Mouse (Mus musculus) myocyte (in vitro differentiated cells): ENCODE measurements around the gene Cfap73. TPM values are rescaled to one million over a fixed set of nuclear protein-coding genes. Genes with fewer than 3 reads are reported as not detected.
A peak's percentile ranks its signal among the peaks of the same experiment; 100 is the strongest.

Experiments used
- H3K27me3 ChIP-seq: one replicate; pipeline ENCODE4 v1.6.1; 2011; ENCODE audit not compliant: control insufficient read depth, insufficient read depth, insufficient read length
- H3K36me3 ChIP-seq: one replicate; pipeline ENCODE4 v1.6.1; 2011; ENCODE audit not compliant: control insufficient read depth, insufficient read depth
- H3K4me2 ChIP-seq: one replicate; pipeline ENCODE4 v1.6.1; 2011; ENCODE audit warnings: low read depth, control low read depth
- H3K4me3 ChIP-seq: one replicate; pipeline ENCODE4 v1.5.1; 2011; ENCODE audit warnings: mild to moderate bottlenecking, control low read depth, moderate library complexity
- H3K79me2 ChIP-seq: one replicate; pipeline ENCODE4 v1.6.1; 2011; ENCODE audit not compliant: control insufficient read depth, insufficient read depth
- H3ac ChIP-seq: one replicate; pipeline ENCODE4 v1.6.1; 2011; ENCODE audit not compliant: control insufficient read depth, insufficient read length
- CEBPB ChIP-seq: IDR thresholded peaks from 2 replicates; pipeline ENCODE4 v1.6.1; 2011; ENCODE audit warnings: mild to moderate bottlenecking, moderate library complexity; ENCODE audit not compliant: poor library complexity, insufficient read depth, severe bottlenecking
- E2F4 ChIP-seq: IDR thresholded peaks from one replicate; pipeline ENCODE4 v1.6.1; 2011; ENCODE audit warnings: mild to moderate bottlenecking, control low read depth, moderate library complexity; ENCODE audit not compliant: insufficient read depth
- MAX ChIP-seq: IDR thresholded peaks from one replicate; pipeline ENCODE4 v1.6.1; 2011; ENCODE audit warnings: low read depth, mild to moderate bottlenecking, control low read depth
- MYOD1 ChIP-seq, 3 experiments: IDR thresholded peaks; one replicate each; pipeline ENCODE4 v1.6.1; 2011; ENCODE audit warnings: control low read depth in 2 of 3, low read depth in 2 of 3, mild to moderate bottlenecking in 2 of 3, moderate library complexity in 1 of 3; ENCODE audit not compliant: insufficient read length in 2 of 3, control insufficient read depth in 1 of 3
- MYOG ChIP-seq, 3 experiments: IDR thresholded peaks; one replicate each; pipeline ENCODE4 v1.6.1; 2011; ENCODE audit warnings: control low read depth in 2 of 3, low read depth in 2 of 3, mild to moderate bottlenecking in 2 of 3; ENCODE audit not compliant: insufficient read length in 2 of 3, control insufficient read depth in 1 of 3, insufficient read depth in 1 of 3
- POLR2A ChIP-seq: IDR thresholded peaks from one replicate; pipeline ENCODE4 v1.6.1; 2011; ENCODE audit warnings: low read depth, mild to moderate bottlenecking, control low read depth, moderate library complexity; ENCODE audit not compliant: insufficient read length
- POLR2AphosphoS2 ChIP-seq: IDR thresholded peaks from one replicate; pipeline ENCODE4 v1.6.1; 2011; ENCODE audit warnings: low read depth, control low read depth; ENCODE audit not compliant: insufficient read length
- REST ChIP-seq: IDR thresholded peaks from one replicate; pipeline ENCODE4 v1.6.1; 2011; ENCODE audit warnings: mild to moderate bottlenecking, control low read depth, moderate library complexity; ENCODE audit not compliant: insufficient read depth, insufficient read length
- SRF ChIP-seq: IDR thresholded peaks from one replicate; pipeline ENCODE4 v1.6.1; 2011; ENCODE audit warnings: low read depth; ENCODE audit not compliant: control insufficient read depth, insufficient read length
- TCF12 ChIP-seq: IDR thresholded peaks from one replicate; pipeline ENCODE4 v1.6.1; 2011; ENCODE audit warnings: mild to moderate bottlenecking, control low read depth; ENCODE audit not compliant: poor library complexity, insufficient read depth, severe bottlenecking
- TCF3 ChIP-seq: IDR thresholded peaks from one replicate; pipeline ENCODE4 v1.6.1; 2011; ENCODE audit warnings: low read depth, control low read depth; ENCODE audit not compliant: insufficient read length
- USF1 ChIP-seq: IDR thresholded peaks from one replicate; pipeline ENCODE4 v1.6.1; 2011; ENCODE audit warnings: low read depth, mild to moderate bottlenecking, control low read depth, moderate library complexity
- polyA plus RNA-seq: library from polyadenylated mRNA; unstranded; fragments of >200 nt; fragmentation: generic; extraction: Trizol; gene quantifications from one replicate; pipeline ENCODE4 v1.2.1, GENCODE M21; 2012; ENCODE audit warnings: missing spikeins

Gene Cfap73
- polyA plus RNA-seq, 1 experiment = not detected

DNA sequence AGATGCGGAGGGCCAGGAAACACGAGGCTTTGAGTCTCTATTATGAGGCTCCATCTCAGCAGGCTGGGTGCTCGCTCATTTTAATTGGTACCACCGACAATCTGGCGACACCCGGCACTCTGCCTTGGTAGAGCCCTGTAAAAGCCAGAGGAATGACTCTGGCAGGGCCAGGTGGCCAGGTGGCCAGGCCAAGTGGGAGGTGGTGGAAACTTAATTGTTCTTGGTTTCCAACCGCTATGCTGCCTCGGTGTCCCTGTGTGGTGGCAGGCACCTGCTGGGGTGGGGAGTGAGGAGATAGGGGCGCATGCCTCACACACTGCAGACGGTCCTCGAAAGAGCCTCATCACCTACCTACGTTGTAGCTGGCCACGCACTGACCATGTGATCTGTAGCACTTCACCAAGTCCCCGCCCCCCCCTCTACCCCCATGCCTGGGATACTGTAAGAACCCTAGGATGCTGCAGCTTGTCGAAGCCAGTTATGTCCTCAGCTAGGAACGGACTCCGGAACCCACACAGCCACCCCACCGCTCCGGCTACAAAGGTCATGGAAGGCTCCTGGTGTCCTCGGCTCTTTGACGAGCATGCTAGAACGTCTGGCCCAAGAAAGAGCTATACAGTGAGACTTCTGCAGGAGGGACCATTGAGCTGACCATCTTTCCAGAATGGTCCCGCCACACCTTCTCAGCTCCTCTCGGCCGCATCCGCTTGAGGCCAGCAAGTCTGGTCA lies 54.0 kb downstream of the Cfap73 start:
- Histone ChIP-seq H3K4me2 (peak overlapping the region; percentile 81), H3K4me3 (no peak overlapping the region), H3K36me3 (peaks cover 19% of the 10 kb centered on the region), H3K79me2 (peaks cover 46% of the 10 kb centered on the region), H3K27me3 (no peaks in the 10 kb centered on the region), H3ac (no peak overlapping the region)
- TF ChIP-seq POLR2AphosphoS2 = peak; percentile 38
- no peak for TF ChIP-seq POLR2A
- peak in 1 of 3 experiments; percentile 80 for TF ChIP-seq MYOD1 (IDR thresholded peaks at IDR 0.05; ENCODE audit: control insufficient read depth in 1 of 3, insufficient read length in 2 of 3, low read depth in 2 of 3)
- peak in 1 of 3 experiments; percentile 49 for TF ChIP-seq MYOG (IDR thresholded peaks at IDR 0.05; ENCODE audit: control insufficient read depth in 1 of 3, insufficient read depth in 1 of 3, insufficient read length in 2 of 3, low read depth in 2 of 3)

DNA sequence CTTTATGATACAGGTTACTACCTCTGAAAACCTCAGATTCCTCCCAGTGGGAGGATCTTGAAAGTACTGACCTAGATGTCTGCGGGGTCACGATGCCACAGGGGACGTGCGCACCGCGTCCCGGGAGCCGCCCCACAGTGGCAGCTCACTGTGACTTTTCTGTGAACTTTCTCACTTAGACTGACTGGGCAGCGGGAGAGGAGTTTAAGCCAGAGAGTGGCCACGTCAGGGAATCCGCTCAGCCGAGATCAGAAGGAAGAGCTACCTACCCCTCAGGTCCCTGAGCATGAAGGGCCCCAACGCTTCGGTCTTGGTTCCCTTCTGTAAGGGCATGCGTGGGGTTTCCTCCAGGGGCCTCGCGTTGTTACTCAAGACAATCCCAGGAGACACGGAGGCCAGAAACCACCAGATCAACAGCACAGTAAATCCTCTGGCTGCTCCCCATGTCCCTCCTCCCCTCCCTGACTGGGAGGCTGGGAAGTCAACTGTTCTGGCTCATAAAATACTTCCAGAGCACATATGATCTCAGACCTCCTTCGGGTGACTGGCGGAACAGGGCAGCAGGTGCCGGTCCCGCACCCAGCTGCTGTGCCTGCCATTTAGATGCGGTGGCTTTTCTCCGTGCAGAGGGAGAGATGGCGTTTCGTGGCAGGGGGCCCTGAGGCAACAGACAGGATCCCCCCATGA lies 54.7 kb downstream of the Cfap73 start:
- Histone ChIP-seq H3K36me3 (peaks cover 14% of the 10 kb centered on the region), H3ac (no peak overlapping the region), H3K4me2 (peak overlapping the region; percentile 81), H3K79me2 (peaks cover 47% of the 10 kb centered on the region), H3K27me3 (no peaks in the 10 kb centered on the region), H3K4me3 (no peak overlapping the region)
- TF ChIP-seq POLR2AphosphoS2 = peak; percentile 10
- peak; percentile 82 for TF ChIP-seq CEBPB
- TF ChIP-seq MAX = no peak
- TF ChIP-seq TCF12 = peak; percentile 83
- TF ChIP-seq MYOG (IDR thresholded peaks at IDR 0.05; ENCODE audit: control insufficient read depth in 1 of 3, insufficient read depth in 1 of 3, insufficient read length in 2 of 3, low read depth in 2 of 3) = peak; percentile 91 to 94 (median 94)
- TF ChIP-seq MYOD1 (IDR thresholded peaks at IDR 0.05; ENCODE audit: control insufficient read depth in 1 of 3, insufficient read length in 2 of 3, low read depth in 2 of 3) = peak in 2 of 3 experiments; percentile 97 to 98
- no peak for TF ChIP-seq SRF
- no peak for TF ChIP-seq REST
- TF ChIP-seq TCF3 = peak; percentile 81
- no peak for TF ChIP-seq E2F4
- peak; percentile 31 for TF ChIP-seq POLR2A
- no peak for TF ChIP-seq USF1

DNA sequence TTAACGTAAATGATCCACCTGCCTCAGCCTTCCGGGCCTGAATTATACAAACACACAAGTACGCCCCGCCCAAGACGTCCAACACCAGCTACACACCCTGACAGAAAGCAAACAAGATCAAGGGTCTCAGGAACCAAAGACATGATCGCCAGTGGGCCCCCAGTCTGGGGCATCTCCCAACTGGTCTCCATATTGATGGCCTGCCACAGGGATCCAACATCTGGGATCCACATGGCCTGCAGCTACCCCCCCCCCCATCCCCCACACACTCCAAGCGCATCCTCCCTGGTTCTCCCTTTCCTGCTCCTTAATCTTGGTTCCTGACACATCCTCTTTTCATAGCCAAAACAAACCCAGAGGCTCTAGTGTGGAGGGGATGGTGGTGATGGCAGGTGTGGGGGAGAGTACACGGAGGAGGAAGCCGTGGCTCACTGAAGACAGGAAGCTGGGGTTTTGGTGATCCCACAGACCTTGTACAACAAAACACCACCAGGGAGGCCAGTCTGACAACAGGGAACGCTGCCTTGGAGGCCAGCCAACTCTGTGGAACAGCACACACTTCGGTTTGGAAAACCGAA lies 55.4 kb downstream of the Cfap73 start:
- Histone ChIP-seq H3K4me2 (peak overlapping the region; percentile 81), H3K36me3 (peaks cover 14% of the 10 kb centered on the region), H3K4me3 (no peak overlapping the region), H3ac (no peak overlapping the region), H3K79me2 (peaks cover 47% of the 10 kb centered on the region), H3K27me3 (no peaks in the 10 kb centered on the region)
- TF ChIP-seq REST (no peak), MYOG (IDR thresholded peaks at IDR 0.05; ENCODE audit: control insufficient read depth in 1 of 3, insufficient read depth in 1 of 3, insufficient read length in 2 of 3, low read depth in 2 of 3) (no peak), USF1 (no peak), TCF12 (peak; percentile 45), MAX (peak; percentile 73), POLR2AphosphoS2 (peak; percentile 8), SRF (no peak), CEBPB (no peak), POLR2A (no peak), E2F4 (no peak), MYOD1 (IDR thresholded peaks at IDR 0.05; ENCODE audit: control insufficient read depth in 1 of 3, insufficient read length in 2 of 3, low read depth in 2 of 3) (peak in 2 of 3 experiments; percentile 58 to 78), TCF3 (no peak)

Other genes starting within 250 kb of the Cfap73 start
- not detected for gene Lhx5, start 202.5 kb downstream of the Cfap73 start, polyA plus RNA-seq
- 1.4 TPM for gene Sdsl, start 161.4 kb downstream of the Cfap73 start, polyA plus RNA-seq
- gene Sds, start 157.7 kb downstream of the Cfap73 start, polyA plus RNA-seq = not detected
- 75.3 TPM for gene Plbd2, start 130.6 kb downstream of the Cfap73 start, polyA plus RNA-seq
- 19.6 TPM for gene Slc8b1, start 123.1 kb downstream of the Cfap73 start, polyA plus RNA-seq
- gene Tpcn1, start 45.6 kb downstream of the Cfap73 start, polyA plus RNA-seq = 88.7 TPM
- 0.91 TPM for gene Iqcd, start 45.2 kb downstream of the Cfap73 start, polyA plus RNA-seq
- 14.7 TPM for gene Rita1, start 21.6 kb downstream of the Cfap73 start, polyA plus RNA-seq
- gene Ddx54, start 21.5 kb downstream of the Cfap73 start, polyA plus RNA-seq = 56.3 TPM
- gene Rasal1, start 14.6 kb upstream of the Cfap73 start, polyA plus RNA-seq = 0.01 TPM
- not detected for gene Dtx1, start 77.7 kb upstream of the Cfap73 start, polyA plus RNA-seq
- gene Oas2, start 115.6 kb upstream of the Cfap73 start, polyA plus RNA-seq = not detected
- 0.01 TPM for gene Oas3, start 143.4 kb upstream of the Cfap73 start, polyA plus RNA-seq
- not detected for gene Oas1e, start 161.3 kb upstream of the Cfap73 start, polyA plus RNA-seq
- 0.01 TPM for gene Oas1c, start 178.3 kb upstream of the Cfap73 start, polyA plus RNA-seq
- not detected for gene Oas1f, start 213.1 kb upstream of the Cfap73 start, polyA plus RNA-seq
- gene Oas1h, start 227.2 kb upstream of the Cfap73 start, polyA plus RNA-seq = not detected